Mouse (Mus musculus): ENCODE data around the gene Esp3. TPM values are rescaled to one million over a fixed set of nuclear protein-coding genes. Genes with fewer than 3 reads are reported as not detected.

The Esp3 gene
- polyA plus RNA-seq (2015; fragmentation: Nextera tagmentation; extraction: Ambion mirVana) = not detected in 2 replicates

DNA sequence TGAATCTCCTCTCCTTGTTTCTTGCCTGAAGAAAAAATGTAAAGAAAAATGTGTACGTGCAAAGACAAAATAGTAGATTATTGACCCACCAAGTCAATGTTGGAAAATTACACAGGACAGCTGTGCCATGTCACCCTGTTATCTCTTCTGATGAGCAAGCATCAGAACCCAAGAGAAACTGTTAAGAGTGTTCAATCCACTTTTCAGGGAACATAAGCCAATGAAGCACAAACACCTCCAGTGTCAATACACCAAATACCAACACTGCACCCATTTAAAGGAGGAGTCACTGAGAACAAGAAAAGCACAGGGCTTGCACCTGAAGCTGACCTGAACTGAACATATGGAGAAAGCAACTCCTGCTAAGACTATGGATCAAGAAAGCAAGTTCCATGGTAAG lies at the start of gene Esp3:
Gene Esp3, plus strand, starts transcription at position 301 of the 400 bp plus-strand sequence.

DNA sequence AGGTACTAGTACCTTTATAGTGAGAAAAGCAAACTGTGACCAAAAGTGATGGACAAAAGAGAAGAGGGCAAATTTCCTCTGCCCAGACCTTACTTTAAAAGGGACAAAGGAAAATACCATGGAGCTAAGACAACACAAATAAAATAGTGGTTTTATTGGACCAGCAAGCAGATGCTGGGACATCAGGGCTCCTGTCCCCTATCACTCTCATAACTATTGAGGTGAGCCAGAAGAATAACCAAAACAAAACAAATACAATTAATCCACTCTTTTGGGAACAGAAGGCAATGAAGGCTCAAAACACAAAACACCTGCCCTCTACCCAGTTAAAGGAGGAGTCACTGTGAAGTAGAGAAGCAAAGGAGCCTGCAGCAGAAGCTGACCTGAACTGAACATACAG lies 33.6 kb upstream of the Esp3 start, which contains the start of gene Esp4:
Gene Esp4, plus strand, starts transcription at position 301 of the 400 bp plus-strand sequence.

Other genes with a start within 250 kb of the Esp3 start
- not detected in 2 replicates for gene Esp8, start 112.1 kb upstream of the Esp3 start, polyA plus RNA-seq (2015; fragmentation: Nextera tagmentation; extraction: Ambion mirVana)
- gene Esp6, start 70.6 kb upstream of the Esp3 start, polyA plus RNA-seq (2015; fragmentation: Nextera tagmentation; extraction: Ambion mirVana) = not detected in 2 replicates
- gene Esp4, start 33.5 kb upstream of the Esp3 start, polyA plus RNA-seq (2015; fragmentation: Nextera tagmentation; extraction: Ambion mirVana) = not detected in 2 replicates
- gene Esp1, start 95.0 kb downstream of the Esp3 start, polyA plus RNA-seq (2015; fragmentation: Nextera tagmentation; extraction: Ambion mirVana) = not detected in 2 replicates
- 0.65 and 0.89 TPM in 2 replicates for gene Crisp2, start 174.9 kb downstream of the Esp3 start, polyA plus RNA-seq (2015; fragmentation: Nextera tagmentation; extraction: Ambion mirVana)
- 157 and 198 TPM in 2 replicates for gene Rhag, start 179.1 kb downstream of the Esp3 start, polyA plus RNA-seq (2015; fragmentation: Nextera tagmentation; extraction: Ambion mirVana)
- 0.99 and 1.1 TPM in 2 replicates for gene 9130008F23Rik, start 248.5 kb downstream of the Esp3 start, polyA plus RNA-seq (2015; fragmentation: Nextera tagmentation; extraction: Ambion mirVana)